Mouse (Mus musculus) lung, postnatal 0 days (tissue): ENCODE data around the gene Gmnn.

ENCODE experiments used
- CTCF ChIP-seq: IDR thresholded peaks from 2 replicates; pipeline ENCODE4 v1.5.1; 2016; ENCODE audit warnings: antibody characterized with exemption, mild to moderate bottlenecking
- EP300 ChIP-seq: IDR thresholded peaks from 2 replicates; pipeline ENCODE4 v1.6.1; 2016; ENCODE audit warnings: antibody characterized with exemption, mild to moderate bottlenecking, control low read depth

- TF ChIP-seq CTCF (no peak), EP300 (no peak)
These were observed 49.1 kb downstream of the Gmnn start for GRCm38 (mm10) chr13:24712581-24713130.
